Mouse (Mus musculus): ENCODE measurements around the gene Hacl1. TPM values are rescaled to one million over a fixed set of nuclear protein-coding genes. Genes with fewer than 3 reads are reported as not detected.
"Not testable (repeated sequence)": the region's sequence is repeated elsewhere in the genome, so short reads cannot be mapped to it uniquely, and the experiment has no call there.

Gene Hacl1
- polyA plus RNA-seq, 1 experiment from 2014 or later, result 9.4 TPM

DNA sequence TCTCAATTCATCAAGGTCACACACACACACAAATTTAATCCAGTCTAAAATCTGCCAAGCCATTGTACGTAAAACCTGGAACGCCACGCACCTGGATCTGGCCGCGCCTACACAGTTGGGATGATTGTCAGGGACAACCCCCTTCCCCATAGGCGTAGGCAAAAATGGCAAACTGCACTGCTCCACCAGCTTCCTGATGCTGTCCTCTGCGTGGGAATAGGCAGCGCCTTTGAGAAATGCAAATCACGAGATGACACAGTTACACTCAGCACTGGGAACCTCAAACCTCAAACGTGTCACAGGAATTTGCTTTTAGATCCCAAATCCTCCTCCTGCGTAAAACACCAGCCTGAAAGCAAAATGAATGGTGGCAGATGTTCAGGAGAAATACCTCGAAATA lies 18.3 kb downstream of the Hacl1 start:
- 86% methylated on average over 12 of the region's 12 CpGs for WGBS
- DNase-seq (ENCODE audit: low spot score) (no peak), ATAC-seq (replicated peaks; ENCODE audit: low FRiP score) (no peak)
- no peak overlapping the region for H3K4me3 ChIP-seq (ENCODE audit: low read depth, low read length)
- H3K9ac ChIP-seq (ENCODE audit: low read length), result no peak overlapping the region
- H3K27ac ChIP-seq (ENCODE audit: low read depth, low read length), result no peak overlapping the region
- no peaks in the 10 kb centered on the region for H3K36me3 ChIP-seq (ENCODE audit: control insufficient read depth, insufficient read depth, low read length)
- no peaks in the 10 kb centered on the region for H3K27me3 ChIP-seq (ENCODE audit: control insufficient read depth, insufficient read depth, low read length)
- no peaks in the 10 kb centered on the region for H3K4me1 ChIP-seq (replicated peaks; ENCODE audit: control insufficient read depth, insufficient read depth, low read length)
- no peak overlapping the region for H3K4me2 ChIP-seq (ENCODE audit: low read depth, low read length, severe bottlenecking)
- H3K9me3 ChIP-seq (ENCODE audit: control insufficient read depth, low read length), result no peaks in the 10 kb centered on the region

DNA sequence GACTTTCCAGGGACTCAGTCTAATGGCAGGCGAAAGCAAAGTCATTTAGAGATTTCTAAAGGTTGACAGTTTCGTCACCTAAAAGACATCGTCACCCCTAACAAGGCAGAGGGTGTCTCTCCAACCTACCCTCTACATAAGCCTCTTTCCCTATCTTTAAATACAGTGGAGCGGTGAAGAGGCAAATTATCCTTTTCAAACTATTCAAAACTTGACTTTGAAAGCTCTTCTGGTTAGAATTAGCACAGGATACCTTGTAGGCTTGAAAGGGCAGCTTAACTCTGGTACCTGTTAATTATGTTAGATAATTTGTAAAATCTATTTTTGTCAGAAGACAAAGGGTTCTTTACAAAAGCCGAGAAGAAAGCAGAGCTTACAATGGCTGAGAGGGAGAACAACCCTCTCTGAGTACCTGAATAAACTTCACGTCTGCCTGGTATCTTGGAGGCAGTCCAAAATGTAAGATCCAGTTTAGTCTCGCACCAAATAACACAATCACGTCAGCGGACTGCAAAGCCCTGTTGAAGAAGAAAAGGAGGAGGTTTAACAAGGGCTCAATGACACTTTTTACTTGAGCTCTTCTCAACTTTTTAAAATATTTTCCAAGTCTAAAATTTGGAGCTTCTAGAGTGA lies 20.4 kb downstream of the Hacl1 start:
- Histone ChIP-seq H3K36me3 (ENCODE audit: control insufficient read depth, insufficient read depth, low read length) (no peaks in the 10 kb centered on the region), H3K4me2 (ENCODE audit: low read depth, low read length, severe bottlenecking) (no peak overlapping the region), H3K4me1 (replicated peaks; ENCODE audit: control insufficient read depth, insufficient read depth, low read length) (no peaks in the 10 kb centered on the region), H3K9ac (ENCODE audit: low read length) (no peak overlapping the region), H3K9me3 (ENCODE audit: control insufficient read depth, low read length) (no peaks in the 10 kb centered on the region), H3K27ac (ENCODE audit: low read depth, low read length) (no peak overlapping the region), H3K27me3 (ENCODE audit: control insufficient read depth, insufficient read depth, low read length) (no peaks in the 10 kb centered on the region), H3K4me3 (ENCODE audit: low read depth, low read length) (no peak overlapping the region)
- ATAC-seq (replicated peaks; ENCODE audit: low FRiP score), result no peak
- 64% methylated on average over 9 of the region's 9 CpGs for WGBS
- no peak for DNase-seq (ENCODE audit: low spot score)

DNA sequence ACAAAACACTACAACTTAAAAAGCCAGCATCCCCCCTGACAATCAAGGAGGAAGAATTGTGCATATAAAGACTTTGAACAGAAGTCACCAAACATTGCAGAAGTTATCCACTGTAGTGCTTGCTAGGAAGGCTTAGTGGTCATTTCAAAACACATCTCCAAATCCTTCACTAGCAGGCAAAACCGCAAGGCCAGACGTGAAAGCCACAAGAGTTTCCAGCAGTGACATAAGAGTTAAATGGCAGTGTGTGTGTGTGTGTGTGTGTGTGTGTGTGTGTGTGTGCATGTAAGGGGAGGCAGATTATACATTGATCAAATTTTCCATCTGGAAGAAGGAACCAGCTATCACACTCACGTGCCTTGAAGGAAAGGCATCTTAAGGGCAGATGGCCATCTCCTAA lies 23.1 kb downstream of the Hacl1 start:
- DNase-seq (ENCODE audit: low spot score), result no peak
- no peak overlapping the region for H3K4me3 ChIP-seq (ENCODE audit: low read depth, low read length)
- no peaks in the 10 kb centered on the region for H3K9me3 ChIP-seq (ENCODE audit: control insufficient read depth, low read length)
- H3K27ac ChIP-seq (ENCODE audit: low read depth, low read length), result no peak overlapping the region
- no peak overlapping the region for H3K4me2 ChIP-seq (ENCODE audit: low read depth, low read length, severe bottlenecking)
- H3K9ac ChIP-seq (ENCODE audit: low read length), result no peak overlapping the region
- no peaks in the 10 kb centered on the region for H3K27me3 ChIP-seq (ENCODE audit: control insufficient read depth, insufficient read depth, low read length)
- no peak for ATAC-seq (replicated peaks; ENCODE audit: low FRiP score)
- 93% methylated on average over 3 of the region's 3 CpGs for WGBS
- H3K4me1 ChIP-seq (replicated peaks; ENCODE audit: control insufficient read depth, insufficient read depth, low read length), result no peaks in the 10 kb centered on the region
- H3K36me3 ChIP-seq (ENCODE audit: control insufficient read depth, insufficient read depth, low read length), result no peaks in the 10 kb centered on the region

DNA sequence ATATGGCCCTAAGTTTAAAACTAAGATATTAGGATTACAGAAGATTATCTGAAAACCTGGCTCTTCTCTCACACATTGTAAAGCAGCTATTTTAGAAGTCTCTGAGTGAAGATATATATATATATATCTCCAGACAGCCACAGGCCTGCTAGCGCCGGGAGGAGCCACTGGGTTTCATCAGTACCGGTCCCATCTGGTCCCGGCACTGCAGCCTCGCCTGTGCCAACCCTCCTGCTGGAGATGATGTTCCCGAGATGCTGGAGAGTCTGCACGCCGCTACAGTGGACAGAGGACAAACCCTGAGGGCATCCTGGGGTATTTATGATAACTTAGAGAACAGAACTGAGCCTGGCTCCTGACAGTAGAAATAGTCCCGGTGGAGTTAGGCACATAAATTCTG lies 23.9 kb downstream of the Hacl1 start:
- WGBS, result 90% methylated on average over 9 of the region's 9 CpGs
- ATAC-seq (replicated peaks; ENCODE audit: low FRiP score) (no peak), DNase-seq (ENCODE audit: low spot score) (no peak)
- no peaks in the 10 kb centered on the region for H3K9me3 ChIP-seq (ENCODE audit: control insufficient read depth, low read length)
- no peak overlapping the region for H3K4me2 ChIP-seq (ENCODE audit: low read depth, low read length, severe bottlenecking)
- no peak overlapping the region for H3K27ac ChIP-seq (ENCODE audit: low read depth, low read length)
- H3K4me3 ChIP-seq (ENCODE audit: low read depth, low read length), result no peak overlapping the region
- H3K4me1 ChIP-seq (replicated peaks; ENCODE audit: control insufficient read depth, insufficient read depth, low read length), result no peaks in the 10 kb centered on the region
- no peaks in the 10 kb centered on the region for H3K27me3 ChIP-seq (ENCODE audit: control insufficient read depth, insufficient read depth, low read length)
- H3K36me3 ChIP-seq (ENCODE audit: control insufficient read depth, insufficient read depth, low read length), result no peaks in the 10 kb centered on the region
- no peak overlapping the region for H3K9ac ChIP-seq (ENCODE audit: low read length)

DNA sequence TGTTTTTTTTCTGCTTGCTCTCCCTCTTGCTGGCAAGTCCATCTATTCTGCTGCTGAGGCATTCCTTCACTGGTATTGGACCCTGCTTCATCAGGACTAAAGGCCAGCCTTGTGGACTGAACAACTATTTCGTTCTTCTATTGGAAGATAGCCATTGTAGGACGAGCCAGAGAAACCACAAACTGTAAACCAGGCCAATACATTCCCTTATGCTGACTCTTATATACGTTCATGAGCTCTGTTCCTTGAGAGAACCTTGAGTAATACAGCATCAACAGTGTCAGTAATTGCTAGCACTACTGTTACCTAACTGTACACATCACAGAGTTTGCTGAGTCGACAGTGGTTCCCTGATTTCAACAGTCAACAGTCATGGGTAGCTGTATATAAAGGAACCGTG lies 27.4 kb downstream of the Hacl1 start:
- no peak for DNase-seq (ENCODE audit: low spot score)
- ATAC-seq (replicated peaks; ENCODE audit: low FRiP score), result no peak
- Histone ChIP-seq H3K4me1 (replicated peaks; ENCODE audit: control insufficient read depth, insufficient read depth, low read length) (no peaks in the 10 kb centered on the region), H3K9ac (ENCODE audit: low read length) (no peak overlapping the region), H3K36me3 (ENCODE audit: control insufficient read depth, insufficient read depth, low read length) (no peaks in the 10 kb centered on the region), H3K4me2 (ENCODE audit: low read depth, low read length, severe bottlenecking) (no peak overlapping the region), H3K9me3 (ENCODE audit: control insufficient read depth, low read length) (no peaks in the 10 kb centered on the region), H3K27ac (ENCODE audit: low read depth, low read length) (no peak overlapping the region), H3K4me3 (ENCODE audit: low read depth, low read length) (no peak overlapping the region), H3K27me3 (ENCODE audit: control insufficient read depth, insufficient read depth, low read length) (no peaks in the 10 kb centered on the region)
- 86% methylated on average over 5 of the region's 5 CpGs for WGBS

DNA sequence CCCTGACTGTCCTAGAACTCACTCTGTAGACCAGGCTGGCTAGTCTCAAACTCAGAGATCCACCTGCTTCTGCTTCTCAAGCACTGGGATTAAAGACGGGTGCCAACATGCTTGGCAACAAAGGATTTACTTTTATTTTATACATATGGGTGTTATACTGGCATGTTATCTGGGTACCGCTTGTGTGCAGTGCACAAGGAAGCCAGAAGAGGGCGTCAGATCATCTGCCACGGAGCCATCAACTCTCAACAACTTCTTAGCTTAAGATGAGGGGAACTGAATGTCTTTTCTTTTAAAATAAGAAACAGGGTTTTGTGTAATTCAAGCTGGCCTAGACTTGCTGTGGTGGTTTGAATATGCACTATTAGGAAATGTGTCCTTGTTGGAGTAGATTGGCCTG lies 29.1 kb downstream of the Hacl1 start:
- ATAC-seq (replicated peaks; ENCODE audit: low FRiP score) (no peak), DNase-seq (ENCODE audit: low spot score) (no peak)
- no peaks in the 10 kb centered on the region for H3K36me3 ChIP-seq (ENCODE audit: control insufficient read depth, insufficient read depth, low read length)
- no peak overlapping the region for H3K9ac ChIP-seq (ENCODE audit: low read length)
- H3K9me3 ChIP-seq (ENCODE audit: control insufficient read depth, low read length), result no peaks in the 10 kb centered on the region
- H3K4me3 ChIP-seq (ENCODE audit: low read depth, low read length), result no peak overlapping the region
- no peak overlapping the region for H3K27ac ChIP-seq (ENCODE audit: low read depth, low read length)
- no peaks in the 10 kb centered on the region for H3K4me1 ChIP-seq (replicated peaks; ENCODE audit: control insufficient read depth, insufficient read depth, low read length)
- H3K27me3 ChIP-seq (ENCODE audit: control insufficient read depth, insufficient read depth, low read length), result no peaks in the 10 kb centered on the region
- 68% methylated on average over 4 of the region's 4 CpGs for WGBS
- H3K4me2 ChIP-seq (ENCODE audit: low read depth, low read length, severe bottlenecking), result no peak overlapping the region

DNA sequence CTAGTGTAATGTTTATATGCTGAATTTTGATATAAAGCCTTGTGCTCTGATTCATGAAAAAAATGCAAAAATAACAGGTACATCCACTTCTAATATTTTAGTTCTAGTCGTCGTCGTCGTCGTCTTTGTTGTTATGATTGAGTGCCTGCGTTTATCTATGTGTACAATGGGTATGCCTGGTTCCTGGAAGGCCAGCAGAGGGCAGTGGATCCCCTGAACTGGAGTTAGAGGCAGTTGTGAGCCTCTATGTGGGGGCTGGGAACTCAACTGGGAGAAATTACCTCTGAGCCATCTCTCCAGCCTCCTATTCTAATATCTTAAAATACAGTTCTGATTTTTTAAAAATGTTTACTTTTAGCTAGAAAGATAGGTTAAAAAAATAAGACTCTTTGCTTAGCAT lies 35.6 kb downstream of the Hacl1 start:
- Histone ChIP-seq H3K4me3 (ENCODE audit: low read depth, low read length) (no peak overlapping the region), H3K36me3 (ENCODE audit: control insufficient read depth, insufficient read depth, low read length) (no peaks in the 10 kb centered on the region), H3K9me3 (ENCODE audit: control insufficient read depth, low read length) (no peaks in the 10 kb centered on the region), H3K27ac (ENCODE audit: low read depth, low read length) (no peak overlapping the region), H3K4me1 (replicated peaks; ENCODE audit: control insufficient read depth, insufficient read depth, low read length) (no peaks in the 10 kb centered on the region), H3K27me3 (ENCODE audit: control insufficient read depth, insufficient read depth, low read length) (no peaks in the 10 kb centered on the region), H3K9ac (ENCODE audit: low read length) (no peak overlapping the region), H3K4me2 (ENCODE audit: low read depth, low read length, severe bottlenecking) (no peak overlapping the region)
- WGBS, result 54% methylated on average over 6 of the region's 6 CpGs
- DNase-seq (ENCODE audit: low spot score) (no peak), ATAC-seq (replicated peaks; ENCODE audit: low FRiP score) (no peak)

DNA sequence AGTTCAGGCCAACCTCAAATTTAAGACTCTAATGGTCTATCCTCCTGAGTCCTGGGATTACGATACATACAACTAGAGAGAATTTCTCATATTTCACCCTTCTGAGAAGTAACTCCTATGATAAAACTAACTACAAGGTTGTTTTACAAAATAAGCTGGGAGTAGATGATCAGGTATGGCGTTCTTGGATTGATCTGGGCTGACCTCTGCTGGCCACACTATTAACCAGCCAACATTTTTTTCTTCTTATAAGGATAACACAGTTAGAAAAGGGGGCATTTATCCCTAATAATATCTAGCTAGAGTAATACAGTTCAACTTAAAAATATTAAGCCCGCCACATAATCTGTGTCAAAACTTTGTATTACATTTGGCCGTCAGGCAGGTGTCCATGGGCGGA lies 36.2 kb downstream of the Hacl1 start:
- H3K4me1 ChIP-seq (replicated peaks; ENCODE audit: control insufficient read depth, insufficient read depth, low read length), result no peaks in the 10 kb centered on the region
- no peak for DNase-seq (ENCODE audit: low spot score)
- 88% methylated on average over 5 of the region's 5 CpGs for WGBS
- no peak overlapping the region for H3K4me3 ChIP-seq (ENCODE audit: low read depth, low read length)
- no peaks in the 10 kb centered on the region for H3K9me3 ChIP-seq (ENCODE audit: control insufficient read depth, low read length)
- no peaks in the 10 kb centered on the region for H3K27me3 ChIP-seq (ENCODE audit: control insufficient read depth, insufficient read depth, low read length)
- no peak overlapping the region for H3K27ac ChIP-seq (ENCODE audit: low read depth, low read length)
- H3K4me2 ChIP-seq (ENCODE audit: low read depth, low read length, severe bottlenecking), result no peak overlapping the region
- no peaks in the 10 kb centered on the region for H3K36me3 ChIP-seq (ENCODE audit: control insufficient read depth, insufficient read depth, low read length)
- no peak for ATAC-seq (replicated peaks; ENCODE audit: low FRiP score)
- no peak overlapping the region for H3K9ac ChIP-seq (ENCODE audit: low read length)

DNA sequence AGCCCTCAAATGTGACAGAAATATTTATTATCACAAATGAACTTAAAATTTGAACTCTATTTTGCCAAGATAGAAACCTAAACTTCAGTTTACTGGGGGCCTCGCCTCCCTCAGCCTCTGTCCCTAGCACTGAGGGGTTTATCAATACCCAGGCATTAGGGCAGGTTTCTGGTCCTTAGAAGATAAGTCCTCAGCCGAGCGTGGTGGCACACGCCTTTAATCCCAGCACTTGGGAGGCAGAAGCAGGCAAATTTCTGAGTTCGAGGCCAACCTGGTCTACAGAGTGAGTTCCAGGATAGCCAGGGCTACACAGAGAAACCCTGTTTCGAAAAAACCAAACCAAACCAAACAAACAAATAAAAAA lies 38.5 kb downstream of the Hacl1 start:
- not testable (repeated sequence) for ATAC-seq (replicated peaks; ENCODE audit: low FRiP score); H3K27ac ChIP-seq (ENCODE audit: low read depth, low read length); H3K36me3 ChIP-seq (ENCODE audit: control insufficient read depth, insufficient read depth, low read length); H3K4me3 ChIP-seq (ENCODE audit: low read depth, low read length); DNase-seq (ENCODE audit: low spot score); H3K9me3 ChIP-seq (ENCODE audit: control insufficient read depth, low read length); H3K9ac ChIP-seq (ENCODE audit: low read length); H3K27me3 ChIP-seq (ENCODE audit: control insufficient read depth, insufficient read depth, low read length); H3K4me2 ChIP-seq (ENCODE audit: low read depth, low read length, severe bottlenecking); H3K4me1 ChIP-seq (replicated peaks; ENCODE audit: control insufficient read depth, insufficient read depth, low read length)
- WGBS, result 91% methylated on average over 6 of the region's 6 CpGs

Data from forebrain, embryonic 11.5 days (tissue).